Mouse (Mus musculus): ENCODE data around the gene Nfyc.

The Nfyc gene

DNA sequence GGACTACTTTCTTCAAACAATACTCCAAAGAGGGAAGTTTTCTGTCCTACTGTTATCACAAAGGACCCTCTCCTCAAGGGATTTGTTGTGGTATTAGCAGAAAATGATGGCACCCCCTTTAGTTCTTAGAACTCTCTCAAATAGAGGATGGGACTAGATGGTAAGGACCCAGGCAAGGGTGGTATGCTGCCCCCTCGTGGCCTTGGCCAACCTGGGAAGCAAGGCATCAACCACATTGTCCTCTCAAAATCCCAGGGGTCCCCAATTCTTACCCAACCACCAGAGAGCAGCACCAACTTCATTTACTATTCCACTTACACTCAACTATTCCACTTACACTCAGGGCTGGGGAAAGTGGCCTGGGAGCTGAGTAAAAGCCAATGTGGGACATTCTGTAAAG is 76.1 kb downstream of the Nfyc start:
- peak; percentile 53 for DNase-seq (ENCODE audit: low read depth, low spot score)

DNA sequence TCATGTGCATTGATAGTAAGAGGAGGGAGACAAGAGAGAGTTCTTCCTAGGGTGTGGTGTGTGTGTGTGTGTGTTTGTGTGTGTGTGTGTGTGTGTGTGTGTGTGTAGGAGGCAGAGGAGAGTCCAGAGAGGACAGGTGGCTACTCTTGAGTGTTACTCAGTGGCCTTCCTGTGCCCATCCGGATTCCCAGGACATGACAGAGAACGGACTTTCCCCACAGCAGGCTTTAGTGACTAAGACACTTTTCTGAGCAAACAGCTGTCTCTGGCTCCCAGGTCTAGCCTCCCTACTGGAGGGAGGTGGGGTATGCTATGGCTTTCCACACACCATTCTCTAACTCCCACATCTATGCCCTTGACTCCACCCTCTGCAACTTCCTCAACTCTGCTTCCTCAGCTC is 81.8 kb downstream of the Nfyc start:
- DNase-seq (ENCODE audit: low read depth, low spot score) = no peak

DNA sequence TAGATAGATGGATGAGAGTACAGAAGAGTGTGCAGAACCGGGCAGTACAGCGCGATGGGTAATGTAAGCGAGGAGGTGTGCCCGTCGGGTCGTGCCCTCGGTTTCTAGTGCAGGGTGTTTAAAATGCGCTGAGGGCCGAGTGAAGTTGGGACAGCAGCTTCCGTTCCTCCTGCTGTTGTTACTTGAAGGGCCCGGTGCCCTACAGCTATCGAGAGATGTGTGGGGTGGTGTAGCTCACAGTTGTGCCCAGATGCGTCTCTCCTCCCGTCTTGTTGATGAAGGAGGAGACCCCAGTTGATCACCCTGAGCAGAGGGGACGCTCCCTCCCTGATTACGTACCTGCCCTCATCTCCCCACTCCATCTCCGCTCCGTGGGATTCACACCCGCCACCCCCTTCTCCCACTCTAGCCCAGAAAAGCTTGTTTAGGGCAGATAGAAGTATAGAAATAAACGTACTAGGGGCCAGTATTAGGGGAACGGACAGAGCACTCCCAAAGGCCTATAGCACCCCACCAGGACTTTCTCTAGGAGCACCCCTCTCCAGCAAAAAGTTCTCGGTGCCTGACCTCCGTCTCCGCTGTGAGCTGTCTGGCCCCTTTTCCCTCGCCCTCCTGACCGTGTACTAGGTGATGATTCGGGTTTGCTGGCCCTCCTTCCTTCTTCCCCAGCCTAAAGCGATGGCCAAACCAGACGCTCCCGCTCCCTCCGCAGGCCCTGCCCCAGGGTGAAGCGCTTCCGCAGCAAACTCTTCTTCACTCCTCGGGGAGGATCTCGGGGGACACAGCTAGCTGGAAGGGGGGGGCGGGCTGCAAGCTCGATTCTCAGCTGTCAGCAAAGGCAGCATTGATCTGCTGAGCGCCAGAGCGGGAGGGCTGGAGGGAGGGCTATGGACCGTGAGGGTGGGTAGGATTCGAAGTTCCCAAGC is 83.2 kb downstream of the Nfyc start, which contains the start of gene Kcnq4:
Kcnq4 (minus strand) TSS at position 672 of the 926 bp plus-strand sequence.
- DNase-seq (ENCODE audit: low read depth, low spot score) = no peak

DNA sequence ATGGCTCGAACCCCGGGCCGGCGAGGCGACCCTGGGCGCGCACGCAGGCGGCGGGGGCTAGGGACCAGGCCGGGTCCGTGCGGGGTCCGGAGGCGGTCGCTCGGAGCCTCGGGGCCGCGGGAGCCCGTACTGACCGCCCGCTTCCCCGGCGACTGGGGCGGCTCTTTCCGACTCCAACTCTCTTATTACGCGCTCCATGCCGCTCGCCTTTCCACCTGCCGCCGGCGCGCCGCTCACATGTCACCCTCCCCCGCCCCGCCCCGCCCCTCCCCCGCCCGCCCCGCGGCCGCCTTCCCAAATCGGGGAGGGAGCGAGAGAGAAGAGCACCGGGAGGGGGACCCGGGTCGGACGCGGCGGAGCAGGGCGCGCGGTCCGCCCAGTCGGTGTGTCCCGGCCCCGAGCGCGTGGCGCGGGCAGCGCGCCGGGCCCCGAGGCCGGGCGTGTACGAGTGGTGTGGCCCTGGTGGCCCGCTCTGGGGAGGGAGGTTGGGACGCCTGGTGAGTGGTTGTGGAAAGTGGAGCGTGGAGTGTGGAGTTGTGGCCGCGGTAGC is 84.1 kb downstream of the Nfyc start:
- DNase-seq (ENCODE audit: low read depth, low spot score) = no peak

DNA sequence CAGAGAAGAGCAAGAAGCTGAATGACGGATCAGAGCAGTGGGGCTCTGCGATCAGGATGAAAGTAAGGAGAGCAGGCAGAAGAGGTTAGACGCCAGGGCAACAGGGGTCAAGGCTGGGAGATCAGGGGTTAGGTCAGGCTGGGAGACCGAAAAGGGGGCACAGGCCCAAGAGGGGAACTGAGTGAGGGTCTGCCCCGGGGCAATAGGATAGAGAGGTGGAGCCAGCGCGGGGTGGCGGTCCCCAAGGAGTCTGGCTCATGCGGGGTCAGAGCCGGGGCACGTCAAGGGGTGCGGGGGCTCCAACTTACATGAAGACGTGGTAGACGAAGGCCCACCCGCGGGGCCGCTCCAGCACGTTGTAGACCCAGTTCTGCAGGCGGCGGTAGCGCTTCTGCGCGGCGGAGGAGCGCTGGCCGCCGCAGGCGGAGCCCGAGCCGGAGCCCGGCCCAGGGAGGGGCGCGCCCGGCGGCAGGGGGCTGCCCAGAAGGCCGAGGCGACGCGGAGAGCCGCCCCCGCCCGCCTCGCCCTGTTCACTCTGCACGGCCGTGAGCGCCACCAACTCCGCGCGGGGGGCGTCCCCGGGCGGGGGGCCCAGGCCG is 84.7 kb downstream of the Nfyc start:
- DNase-seq (ENCODE audit: low read depth, low spot score) = no peak

DNA sequence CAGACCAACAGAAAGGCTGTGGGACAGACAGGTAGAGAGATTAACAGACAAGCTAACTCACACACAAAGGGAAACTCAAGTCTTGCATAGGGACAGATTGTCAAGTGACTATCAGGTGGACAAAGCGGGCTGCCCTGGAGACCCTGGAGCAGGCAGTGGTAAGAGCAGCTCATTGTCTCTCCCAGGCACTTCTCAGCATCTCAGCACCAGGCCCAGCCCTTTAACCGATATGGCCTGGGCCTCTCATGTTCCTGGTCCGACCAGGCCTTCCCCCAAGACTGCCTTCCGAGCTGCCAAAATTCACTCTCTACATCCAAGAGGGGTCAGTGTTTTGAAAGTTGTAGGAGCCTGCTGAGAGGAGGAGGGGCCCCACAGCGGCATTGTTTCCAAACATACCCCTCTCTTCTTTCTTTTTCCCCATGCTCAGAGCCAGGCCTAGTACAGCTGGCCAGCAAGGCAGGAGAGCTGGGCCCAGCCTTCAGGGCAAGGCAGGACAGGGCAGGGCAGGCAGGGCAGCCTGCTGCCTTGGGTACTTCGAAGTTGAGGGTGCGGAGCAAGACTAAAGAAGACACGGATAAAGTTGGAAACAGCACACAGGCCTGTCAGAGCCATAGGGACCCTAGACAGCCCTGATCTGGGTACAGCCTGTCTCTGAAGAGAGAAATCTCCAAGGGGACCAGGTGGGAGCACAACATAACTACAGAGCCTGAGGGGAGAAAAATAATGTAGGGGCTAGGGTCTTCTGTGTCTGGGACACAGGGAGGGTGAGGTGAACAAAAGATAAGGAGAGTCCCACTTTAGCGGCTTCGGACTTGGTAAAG is 85.4 kb downstream of the Nfyc start:
- no peak for DNase-seq (ENCODE audit: low read depth, low spot score)

DNA sequence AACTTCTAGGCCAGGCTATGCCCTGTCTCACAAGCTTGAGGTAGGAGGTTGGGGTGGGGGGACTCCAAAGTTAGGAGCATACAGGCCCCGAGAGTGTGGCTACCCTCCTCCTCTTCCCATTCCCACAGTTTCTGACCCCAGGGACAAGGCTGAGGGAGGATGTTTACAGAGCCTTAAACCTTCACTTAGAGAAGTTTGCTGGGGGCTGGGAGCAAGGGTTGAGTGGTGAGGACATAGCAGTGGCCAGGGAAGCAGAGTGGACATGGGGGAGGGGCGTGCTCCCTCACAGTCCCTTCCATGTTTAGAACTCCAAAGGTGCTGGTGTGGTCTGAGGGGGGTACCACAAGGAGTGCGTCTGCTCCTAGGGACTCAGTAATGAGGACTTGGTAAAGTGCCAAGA is 87.7 kb downstream of the Nfyc start:
- no peak for DNase-seq (ENCODE audit: low read depth, low spot score)

DNA sequence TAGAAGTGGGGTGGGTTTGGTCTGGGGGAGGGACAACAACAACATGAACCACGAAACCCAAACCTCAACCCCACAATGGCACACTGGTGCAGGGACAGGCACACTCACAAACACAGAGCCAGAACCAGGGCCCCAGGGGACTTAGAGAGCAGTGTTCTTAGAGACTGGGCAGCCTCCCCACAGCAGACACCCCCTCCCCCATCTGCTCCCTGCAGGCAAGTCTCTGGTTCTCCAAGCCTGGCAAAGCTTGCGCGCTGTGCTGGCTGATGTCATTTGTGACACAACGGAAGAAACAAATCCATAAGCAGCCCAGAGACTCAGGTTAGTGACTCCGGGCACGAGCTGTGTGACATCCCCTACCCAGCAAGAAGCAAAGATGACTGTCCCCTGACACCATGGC is 90.1 kb downstream of the Nfyc start:
- DNase-seq (ENCODE audit: low read depth, low spot score) = no peak

DNA sequence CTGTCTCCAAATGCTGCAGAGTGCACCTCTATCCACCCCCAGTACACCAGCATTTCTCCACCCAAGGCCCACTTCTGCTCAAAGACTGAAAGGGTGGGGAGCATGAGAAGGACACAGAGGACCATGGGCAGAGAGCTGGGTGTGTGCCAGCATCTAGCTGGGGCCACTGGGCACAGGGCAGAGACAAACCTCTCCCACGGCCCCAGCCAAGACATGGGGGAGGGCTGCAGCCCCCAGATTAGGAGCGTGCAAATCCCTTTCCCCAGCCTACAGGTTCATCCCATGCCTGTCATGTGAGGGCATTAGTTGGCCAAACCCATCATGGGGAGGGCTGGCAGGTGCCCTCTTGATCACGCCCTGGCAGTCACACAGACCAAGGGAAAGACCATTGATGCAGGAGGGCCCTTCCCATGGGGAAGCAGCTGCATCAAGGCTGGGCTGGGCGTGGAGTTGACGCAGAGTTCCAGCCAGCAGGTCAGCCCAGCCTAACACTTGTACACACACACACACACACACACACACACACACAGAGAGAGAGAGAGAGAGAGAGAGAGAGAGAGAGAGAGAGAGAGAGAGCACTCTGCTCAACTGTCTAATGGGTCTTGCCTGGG is 97.3 kb downstream of the Nfyc start:
- DNase-seq (ENCODE audit: low read depth, low spot score) = no peak

DNA sequence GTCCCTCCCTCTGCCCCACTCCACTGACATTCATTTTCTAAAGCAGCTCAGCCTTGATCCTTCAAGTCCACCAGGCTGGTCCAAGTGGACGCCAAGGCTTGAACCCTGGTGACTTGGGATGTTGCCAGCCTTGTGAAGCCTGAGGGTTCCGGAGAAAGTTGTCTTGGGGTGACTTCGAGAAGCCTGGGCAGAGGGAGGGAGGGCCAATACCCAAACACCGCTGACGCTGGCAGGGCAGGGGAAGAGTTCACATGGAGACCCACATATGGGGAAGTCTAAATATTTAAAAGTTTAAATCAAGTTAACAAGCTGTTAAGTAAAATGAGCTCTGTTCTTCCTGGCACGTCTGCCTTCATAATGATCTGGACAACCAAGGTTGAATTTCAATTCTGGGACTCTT is 98.6 kb downstream of the Nfyc start:
- no peak for DNase-seq (ENCODE audit: low read depth, low spot score)

DNA sequence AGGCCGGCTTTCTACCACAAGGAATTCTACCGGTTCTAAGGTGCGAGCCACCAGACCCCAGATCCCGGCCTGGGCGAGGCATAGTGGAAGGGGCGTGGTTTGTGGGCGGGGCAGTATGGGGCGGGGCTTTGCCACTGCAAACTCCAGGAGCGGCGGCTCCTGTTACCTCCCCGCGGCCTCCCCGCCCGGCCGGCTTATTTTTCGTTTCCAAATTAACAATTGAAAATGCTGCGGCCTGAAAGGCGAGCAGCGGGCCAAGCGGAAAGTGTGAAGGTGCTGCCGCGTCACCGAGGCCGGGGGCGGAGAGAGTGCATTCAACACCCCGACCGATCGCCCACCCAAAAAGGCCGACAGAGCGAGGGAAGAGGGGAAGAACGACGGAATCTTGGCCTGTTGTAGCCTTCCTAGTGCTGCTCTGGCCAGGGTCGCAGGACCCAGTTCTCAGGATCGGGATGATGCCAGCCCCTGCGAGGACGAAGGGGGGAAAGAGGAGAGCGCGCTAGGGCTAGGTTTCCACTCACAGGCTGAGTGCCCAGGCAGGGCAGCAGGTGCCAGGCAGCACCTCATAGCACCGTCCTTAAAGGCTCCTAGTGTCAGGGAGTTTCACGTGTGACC is 100.2 kb downstream of the Nfyc start:
- DNase-seq (ENCODE audit: low read depth, low spot score) = no peak

DNA sequence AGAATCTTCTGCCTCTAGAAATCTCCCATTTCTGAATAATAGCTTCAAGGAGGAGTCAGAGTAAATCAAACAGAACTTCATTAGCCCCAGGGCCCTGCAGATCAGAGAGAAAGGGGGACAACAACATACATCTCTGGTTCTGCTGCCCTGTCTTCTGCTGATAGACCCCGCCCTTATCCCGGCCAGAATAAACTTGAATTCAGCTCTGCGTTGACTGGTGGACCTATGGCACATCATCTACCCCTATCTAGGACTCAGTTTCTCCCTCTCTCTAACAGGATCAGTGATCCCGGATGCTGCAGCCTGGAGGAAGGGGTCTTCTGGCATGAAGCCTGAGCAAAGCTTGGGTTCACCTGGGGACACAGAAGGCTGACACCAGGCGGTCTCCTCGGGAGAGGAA is 100.8 kb downstream of the Nfyc start:
- DNase-seq (ENCODE audit: low read depth, low spot score) = no peak

DNA sequence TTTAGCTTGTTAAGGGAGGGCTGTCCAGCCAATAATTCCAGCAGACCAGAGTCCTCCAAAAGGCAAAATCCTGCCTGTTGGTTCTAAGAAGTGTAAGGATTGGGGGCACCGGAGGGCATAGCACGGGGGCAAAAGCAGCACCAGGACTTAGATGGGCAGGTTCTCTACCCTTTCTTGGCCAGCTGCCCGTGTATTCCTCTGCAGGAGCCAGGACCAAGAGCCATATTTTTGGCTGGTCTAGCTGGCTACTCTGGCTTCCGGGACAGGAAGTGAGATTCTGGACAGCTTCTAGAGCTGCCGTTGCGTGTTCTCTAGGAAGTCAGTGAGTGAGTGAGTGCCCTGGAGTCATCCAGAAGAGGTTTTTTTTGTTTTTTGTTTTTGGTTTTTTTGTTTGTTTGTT is 101.2 kb downstream of the Nfyc start:
- DNase-seq (ENCODE audit: low read depth, low spot score) = no peak

DNA sequence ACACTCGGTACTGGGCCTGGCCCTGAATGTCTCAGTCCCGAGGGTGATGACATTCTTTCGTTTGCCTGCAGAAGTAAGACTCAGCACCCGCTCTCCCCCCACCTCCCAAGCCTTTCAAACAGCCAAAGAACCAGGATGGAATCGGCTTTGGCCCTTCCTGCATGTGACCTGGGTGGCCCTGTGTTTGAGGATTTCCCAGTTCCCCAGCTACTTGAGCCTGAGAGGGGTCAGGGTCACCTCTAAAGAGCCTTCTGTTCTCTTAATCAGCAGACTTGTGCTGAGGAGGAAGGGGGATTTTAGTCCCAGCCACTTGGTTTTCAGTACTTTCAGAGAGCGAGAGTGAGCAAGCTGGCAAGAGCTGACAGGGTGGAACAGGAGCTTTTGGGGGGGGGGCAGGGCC is 101.9 kb downstream of the Nfyc start:
- no peak for DNase-seq (ENCODE audit: low read depth, low spot score)

DNA sequence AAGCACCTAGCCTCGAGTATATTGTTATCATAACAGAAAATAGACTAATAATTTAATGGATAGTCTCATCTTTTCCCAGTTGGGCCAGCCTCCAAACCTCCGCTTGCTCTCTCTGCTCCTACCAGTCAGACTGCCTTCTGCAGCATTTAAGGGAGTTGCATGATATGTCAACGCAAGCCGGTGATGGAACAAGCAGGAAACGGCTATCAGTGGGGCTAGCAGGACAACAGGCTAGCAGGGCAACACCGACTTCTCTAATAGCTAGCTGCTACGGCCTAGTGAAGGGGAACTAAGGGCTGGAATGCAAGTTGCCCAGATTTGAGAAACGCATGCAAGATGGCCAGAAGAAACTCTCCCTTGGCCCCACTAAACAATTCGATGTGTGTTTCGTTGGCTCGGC is 103.5 kb downstream of the Nfyc start:
- no peak for DNase-seq (ENCODE audit: low read depth, low spot score)

DNA sequence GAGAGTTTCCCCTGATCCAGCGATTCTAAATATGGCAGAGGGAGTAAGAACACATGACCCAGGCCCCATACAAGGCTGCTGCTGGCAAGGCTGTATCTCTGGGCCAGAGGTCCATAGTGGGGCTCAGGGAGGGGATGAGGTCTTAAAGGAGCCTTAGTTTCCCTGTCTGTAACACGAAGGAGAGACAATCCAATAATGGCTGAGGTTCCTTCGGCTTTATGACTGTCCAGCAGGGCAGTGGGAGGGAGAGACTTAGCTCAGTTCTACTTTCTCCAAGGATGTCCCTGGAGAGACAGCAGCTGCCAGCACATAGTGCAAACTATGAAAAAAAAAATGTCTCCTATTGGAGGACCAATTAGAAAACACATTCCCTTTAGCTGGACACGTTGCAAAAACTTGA is 105.2 kb downstream of the Nfyc start:
- no peak for DNase-seq (ENCODE audit: low read depth, low spot score)

DNA sequence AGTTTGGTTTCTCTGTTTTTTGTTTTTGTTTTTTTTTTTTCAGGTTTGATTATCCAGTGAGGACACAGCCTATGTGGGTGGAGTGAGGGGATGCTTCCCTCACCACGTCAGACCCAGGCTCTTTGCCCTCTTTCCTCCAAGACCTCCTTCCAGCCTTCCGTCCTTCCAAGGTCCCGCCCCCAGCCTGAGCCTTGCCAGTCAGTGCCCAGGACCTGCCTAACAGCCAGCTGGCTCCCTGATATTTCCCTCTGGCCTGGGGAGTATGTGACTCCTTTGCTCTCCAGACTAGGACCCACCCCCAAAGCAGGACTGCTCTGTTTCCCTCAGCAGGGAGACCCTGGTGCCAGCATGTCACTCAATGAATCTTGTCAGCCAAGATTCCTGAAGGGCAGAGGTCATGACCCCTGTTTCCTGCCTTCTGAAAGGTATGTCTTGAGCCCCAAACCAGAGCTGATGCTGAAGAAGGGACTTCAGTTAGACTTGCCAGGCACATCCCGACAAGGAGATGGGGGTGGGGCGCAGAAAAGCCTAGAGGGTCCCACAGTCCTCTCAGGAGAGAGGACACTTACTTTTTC is 105.8 kb downstream of the Nfyc start:
- no peak for DNase-seq (ENCODE audit: low read depth, low spot score)

DNA sequence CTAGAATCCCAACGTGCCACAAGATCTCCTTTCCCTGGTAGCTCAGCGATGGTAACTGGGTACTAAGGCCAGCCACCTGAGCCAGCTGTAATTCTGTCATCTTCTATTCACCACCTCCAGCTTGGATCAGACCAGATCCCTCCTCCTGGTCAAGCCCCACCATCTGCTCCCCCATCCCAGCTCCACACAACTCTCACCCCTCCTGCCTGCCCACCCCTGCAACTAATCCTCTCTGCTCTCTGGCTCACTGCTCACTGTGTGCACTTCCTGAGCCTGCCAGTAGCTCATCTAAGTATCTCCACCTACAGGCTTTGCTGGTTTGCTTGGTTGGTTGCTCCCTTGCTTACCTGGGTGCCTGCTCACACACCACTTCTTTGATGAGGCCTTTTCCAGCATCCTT is 109.8 kb downstream of the Nfyc start:
- DNase-seq (ENCODE audit: low read depth, low spot score) = peak; percentile 61

DNA sequence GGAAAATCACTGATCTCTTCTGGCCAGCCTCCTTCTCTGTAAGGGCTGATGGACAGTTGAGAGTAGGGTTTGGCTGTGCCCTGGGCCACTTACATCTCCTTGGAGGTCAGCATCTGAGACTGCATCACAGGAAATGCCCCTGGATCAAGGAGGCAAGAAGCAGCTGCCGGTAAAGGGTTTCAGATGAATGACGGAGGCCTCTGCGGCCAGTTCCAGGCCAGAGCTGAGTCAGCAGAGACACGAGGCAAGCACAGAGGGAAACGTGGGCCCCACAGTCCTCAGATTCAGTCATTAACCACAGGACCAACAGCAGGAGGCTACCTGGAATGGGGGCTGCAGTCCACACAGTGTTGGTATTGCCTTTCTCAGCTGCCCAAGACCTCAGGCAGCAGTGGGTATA is 112.2 kb downstream of the Nfyc start:
- DNase-seq (ENCODE audit: low read depth, low spot score) = no peak

DNA sequence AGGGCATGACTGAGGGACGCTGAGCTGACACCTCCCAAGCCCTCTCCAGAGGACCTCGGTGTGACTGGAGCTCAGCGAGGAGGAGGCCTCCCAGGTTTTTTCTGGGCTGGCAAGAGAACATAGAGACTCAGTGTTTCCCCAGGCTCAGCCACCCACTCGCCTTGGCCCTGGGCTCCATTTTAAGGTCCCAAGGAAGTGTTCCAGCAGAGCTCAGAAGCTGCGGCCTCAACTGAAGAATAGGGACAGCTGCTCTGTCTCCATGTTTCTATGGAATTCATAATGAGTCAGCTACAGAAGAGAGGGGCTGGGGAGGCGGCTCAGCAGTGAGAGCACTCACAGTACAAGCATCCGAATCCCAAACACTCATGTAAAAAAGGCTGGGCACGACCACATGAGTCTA is 113.8 kb downstream of the Nfyc start:
- DNase-seq (ENCODE audit: low read depth, low spot score) = no peak

DNA sequence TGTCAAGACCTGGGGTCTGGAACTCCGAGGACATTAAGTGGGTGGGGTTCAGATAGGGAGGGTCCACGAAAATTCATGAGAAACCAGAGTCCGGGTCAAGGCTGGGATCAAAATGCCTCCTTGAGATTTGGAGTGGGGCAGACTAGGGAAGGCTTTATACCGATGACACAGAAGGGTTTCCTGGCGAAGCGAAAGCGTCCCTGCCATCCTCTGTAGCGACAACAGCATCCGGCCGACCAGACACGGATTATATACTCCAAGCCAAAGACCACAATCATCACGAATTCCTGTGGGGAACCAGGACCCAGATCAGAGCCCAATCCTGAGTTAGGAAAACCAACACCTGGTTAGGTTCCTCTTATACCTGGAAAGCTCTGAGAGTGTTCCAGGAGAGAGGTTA is 114.6 kb downstream of the Nfyc start:
- no peak for DNase-seq (ENCODE audit: low read depth, low spot score)
